Mouse (Mus musculus) MEL-GATA-1-ER (cell line): ENCODE measurements around the gene Psmd5.
"Not testable (repeated sequence)": the region's sequence is repeated elsewhere in the genome, so short reads cannot be mapped to it uniquely, and the experiment has no call there.

Experiments
- DNase-seq: peaks from one replicate; pipeline ENCODE4 v3.0.0-alpha.2; 2012; ENCODE audit warnings: low read depth; ENCODE audit errors: extremely low read depth

The Psmd5 gene

DNA sequence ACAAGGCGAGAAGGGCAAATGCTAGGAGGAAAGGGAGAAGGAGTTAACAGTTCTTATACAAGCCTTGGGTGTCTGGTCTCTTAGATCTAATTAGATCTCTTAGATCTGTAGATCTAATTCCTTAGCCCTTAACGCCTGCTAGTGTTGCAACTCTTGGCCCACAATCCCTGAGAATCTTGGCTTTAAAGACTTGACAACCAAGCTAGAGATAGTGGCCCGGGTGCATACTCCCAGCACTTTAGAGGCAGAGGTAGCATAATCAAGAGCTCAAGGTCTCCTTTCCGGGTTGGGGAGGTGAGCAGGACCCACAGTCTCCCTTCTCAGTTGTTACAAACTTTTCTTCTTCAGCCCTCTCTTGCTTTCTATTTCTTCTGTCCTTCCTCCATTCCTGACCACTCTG lies 47.2 kb downstream of the Psmd5 start:
- no peak for DNase-seq

DNA sequence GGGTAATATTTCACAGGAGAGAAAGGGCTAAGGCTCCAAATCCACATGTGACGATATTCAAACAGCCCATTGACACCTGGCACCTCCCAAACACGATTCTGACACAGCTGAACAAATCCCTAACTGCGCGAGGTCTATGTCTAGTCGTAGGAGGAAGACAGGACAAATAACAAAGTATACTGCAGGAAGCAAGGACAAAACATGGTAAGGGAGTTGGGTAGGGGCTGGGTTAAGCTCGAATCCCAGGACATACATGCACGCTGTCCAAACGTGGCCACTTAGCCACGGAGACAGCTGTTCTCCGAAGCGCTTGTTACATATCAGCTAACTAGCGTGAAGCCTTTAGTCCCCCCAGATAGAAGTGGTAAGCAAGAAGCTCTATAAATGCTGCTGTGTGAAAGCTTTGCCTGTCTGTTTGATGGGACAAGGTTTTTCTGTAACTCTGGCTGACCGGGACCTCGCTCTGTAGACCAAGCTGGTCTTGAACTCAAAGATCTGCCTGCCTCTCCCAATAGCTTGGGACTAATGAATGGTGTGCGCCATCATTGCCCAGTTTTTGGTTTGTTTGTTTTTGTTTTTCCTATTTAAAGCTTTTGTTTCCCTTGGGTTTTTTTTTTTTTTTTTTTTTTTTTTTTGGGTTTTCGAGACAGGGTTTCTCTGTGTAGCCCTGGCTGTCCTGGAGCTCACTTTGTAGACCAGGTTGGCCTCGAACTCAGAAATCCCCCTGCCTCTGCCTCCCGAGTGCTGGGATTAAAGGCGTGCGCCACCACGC lies 48.1 kb downstream of the Psmd5 start:
- no peak for DNase-seq

DNA sequence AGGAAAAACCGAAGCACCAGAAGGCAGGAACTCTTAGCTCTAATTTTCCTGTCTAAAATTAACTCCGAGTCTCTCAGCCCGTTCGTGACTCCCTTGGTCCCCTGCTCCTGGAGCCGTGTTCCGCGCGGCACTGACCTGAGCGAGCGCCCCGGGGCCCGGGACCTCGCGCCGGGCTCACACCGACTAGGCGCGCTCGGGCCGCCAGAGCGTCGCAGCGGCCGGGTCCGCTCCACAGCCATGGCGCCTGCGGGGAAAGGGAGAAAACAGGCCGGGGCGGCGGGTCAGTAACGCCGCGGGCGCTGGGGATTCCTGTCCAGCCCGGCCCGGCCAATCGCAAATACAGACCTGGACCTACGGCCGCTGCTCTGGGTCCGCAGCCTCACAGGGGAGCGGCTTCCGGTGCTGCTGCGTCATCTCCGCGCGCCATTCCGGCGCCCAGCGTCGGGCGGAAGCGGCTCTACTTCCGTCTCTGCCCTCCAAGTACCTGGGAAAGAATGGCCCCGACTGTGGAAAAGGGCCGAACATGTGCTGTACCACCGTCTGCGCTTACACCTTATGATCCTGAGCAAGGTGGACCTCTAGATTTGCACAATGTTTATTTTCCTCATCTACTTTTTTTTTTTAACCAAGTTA lies 48.8 kb downstream of the Psmd5 start, which contains the start of gene Fbxw2:
Gene Fbxw2, minus strand, starts transcription at position 485 of the 633 bp plus-strand sequence.
- DNase-seq, result peak; percentile 88

DNA sequence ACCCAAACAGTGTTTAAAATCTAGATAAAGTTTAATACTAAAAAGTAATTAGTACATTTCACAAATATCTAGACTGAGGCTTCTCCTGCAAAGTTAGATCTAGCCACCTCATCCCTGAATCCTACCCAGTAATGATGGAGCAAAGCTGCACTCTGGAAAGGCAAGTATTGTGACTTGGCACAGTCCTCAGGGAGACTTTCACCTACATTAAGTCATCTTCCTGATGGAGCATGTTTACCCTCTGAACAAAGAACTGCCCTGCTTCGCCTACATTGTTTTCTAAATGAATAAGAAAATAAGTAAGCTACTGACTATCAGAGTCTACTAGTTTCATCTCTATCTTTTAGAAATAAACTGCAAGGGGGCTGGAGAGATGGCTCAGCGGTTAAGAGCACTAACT lies 56.3 kb downstream of the Psmd5 start:
- no peak for DNase-seq

DNA sequence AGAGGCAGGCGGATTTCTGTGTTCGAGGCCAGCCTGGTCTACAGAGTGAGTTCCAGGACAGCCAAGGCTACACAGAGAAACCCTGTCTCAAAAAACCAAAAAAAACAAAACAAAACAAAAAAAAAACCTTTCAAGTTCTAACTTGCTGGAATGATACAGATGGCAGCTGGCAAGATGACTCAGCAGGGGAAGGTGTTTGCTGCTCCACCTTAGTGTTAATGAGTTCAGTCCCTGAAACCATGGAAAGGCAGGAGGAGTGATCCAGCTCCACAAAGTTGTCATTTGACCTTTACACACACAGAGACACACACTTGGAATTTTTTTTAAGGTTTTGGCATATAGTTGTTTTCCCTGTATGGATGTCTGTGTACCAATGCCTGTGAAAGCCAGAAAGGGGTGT lies 58.9 kb downstream of the Psmd5 start:
- DNase-seq, result not testable (repeated sequence)

DNA sequence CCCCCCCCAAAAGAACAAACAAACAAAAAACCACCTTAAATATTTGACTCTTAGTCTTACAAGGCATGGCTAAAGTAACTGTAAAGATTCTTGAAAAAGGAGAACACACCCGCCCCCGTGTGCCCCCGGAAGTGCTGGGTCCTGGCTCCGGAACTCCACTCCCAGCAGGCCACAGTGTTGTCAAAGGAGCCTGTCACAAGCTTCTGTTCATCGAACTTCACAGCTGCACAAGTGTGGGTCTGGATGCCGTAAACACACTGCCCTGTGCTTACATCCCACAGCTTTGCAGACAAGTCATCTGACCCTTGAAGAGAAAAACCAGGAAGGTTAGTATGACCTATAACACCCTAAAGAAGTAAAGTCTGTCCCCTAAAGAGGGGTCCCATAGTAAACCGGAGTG lies 62.1 kb downstream of the Psmd5 start:
- DNase-seq, result no peak

DNA sequence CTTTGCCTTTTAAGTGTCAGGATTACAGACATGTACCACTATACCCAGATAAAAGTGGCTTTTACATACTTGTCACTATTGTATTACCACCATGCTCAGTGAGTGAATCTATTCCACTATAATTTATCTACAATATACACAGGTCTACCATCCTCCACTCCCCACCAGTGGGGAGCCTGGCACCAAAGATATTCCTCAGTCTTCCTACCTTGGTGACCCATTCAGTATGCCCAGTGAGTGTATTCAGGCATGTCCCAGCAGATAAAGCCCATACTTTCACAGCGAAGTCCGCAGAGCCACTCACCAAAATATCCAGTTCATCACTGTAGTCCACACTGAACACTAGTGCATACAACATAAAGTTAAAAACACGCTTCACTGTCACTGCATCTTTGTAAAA lies 64.0 kb downstream of the Psmd5 start:
- DNase-seq, result no peak

DNA sequence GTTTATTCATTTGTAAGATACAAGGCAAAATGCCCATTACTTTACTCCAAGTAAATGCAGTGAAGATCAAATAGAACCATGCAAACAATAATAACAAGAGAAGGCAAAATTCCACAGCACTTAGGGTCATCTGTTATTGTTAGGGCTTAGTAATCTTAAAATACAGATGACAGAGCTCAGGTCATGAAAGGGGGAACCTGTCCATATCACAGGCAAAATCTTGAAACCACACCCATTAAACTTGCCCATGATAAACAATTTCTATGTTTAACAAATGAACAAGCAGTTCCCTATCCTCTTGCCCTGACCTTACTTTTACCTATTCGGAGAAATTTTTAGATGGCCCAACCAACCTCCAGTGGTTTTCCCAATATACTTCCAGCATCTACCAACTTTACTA lies 65.2 kb downstream of the Psmd5 start:
- DNase-seq, result no peak

DNA sequence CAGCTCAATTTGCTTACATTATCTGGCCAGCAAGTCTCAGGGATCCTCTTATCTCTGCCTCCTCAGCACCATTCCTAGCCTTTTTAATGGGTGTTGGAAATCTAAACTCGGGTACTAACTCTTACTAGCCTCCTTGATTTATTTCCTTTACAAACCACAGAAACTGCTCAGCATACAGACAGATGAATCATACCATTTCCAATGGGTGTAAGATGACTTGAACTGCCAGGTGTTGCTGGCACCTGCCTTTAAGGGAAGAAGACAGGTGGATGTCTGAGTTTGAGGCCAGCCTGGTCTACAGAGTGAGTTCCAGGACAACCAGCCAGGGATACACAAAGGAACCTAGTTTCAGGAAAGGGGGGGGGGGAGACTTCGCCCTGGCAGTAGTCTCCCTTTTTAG lies 66.7 kb downstream of the Psmd5 start:
- DNase-seq, result no peak

DNA sequence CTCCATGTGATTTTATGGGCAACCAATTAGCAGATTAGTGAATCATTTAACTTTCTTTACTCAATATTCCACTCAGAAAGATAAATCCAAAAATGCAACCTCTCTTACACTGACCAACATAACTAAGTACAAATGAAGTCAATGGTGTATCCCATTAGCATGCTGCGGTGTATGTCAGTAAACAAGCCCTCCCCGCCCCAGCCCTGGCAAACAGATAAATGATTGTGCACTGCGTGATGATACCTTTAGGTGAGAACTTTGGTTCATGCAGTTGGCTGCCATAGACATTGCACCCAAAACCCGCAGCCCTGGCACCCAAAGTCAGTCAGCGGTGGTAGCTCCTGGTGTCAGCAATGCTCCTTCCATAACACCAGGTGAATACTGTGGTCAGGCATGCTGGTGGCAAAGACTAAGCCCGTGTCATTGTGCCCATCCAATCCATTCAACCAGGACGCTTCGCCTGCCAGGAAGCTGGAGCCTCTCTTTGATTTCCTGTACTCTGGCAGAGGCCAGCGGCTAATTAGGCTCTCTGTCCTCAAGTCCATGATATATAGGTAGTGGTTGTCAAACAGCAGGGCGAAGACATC lies 69.3 kb downstream of the Psmd5 start:
- DNase-seq, result no peak

DNA sequence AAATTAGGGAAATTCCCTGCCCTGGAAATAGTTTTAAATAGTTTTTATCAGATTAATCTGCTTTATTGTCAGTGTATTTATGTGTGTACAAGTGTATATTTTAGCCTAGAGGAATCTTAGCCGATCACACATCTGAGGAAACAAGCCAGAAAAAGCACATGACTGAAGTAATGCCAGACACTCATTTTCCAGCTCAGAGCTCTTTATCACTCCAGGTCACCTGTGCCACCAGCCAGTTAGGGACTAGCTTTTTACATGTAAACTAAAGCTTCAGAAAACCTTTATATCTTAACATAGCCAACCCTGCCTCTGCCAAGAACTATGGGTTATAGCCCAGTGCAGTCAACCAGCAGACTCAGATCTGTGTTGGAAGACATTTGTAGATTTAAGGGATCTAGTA lies 70.0 kb downstream of the Psmd5 start:
- DNase-seq, result no peak

DNA sequence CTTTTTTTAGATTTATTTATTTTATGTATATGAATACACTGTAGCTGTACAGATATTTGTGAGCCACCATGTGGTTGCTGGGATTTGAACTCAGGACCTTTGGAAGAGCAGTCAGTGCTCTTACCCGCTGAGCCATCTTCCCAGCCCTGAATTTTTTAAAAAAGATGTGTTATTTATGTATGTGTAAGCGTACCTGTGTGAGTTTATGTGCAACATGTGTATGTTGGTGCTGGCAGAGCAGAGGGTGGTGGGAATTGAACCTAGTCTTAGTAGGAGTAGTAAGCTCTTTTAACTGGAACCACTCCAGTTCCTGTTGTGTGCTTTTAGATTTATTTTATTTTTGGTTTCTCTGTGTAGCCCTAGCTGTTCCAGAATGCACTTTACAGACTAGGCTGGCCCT lies 70.6 kb downstream of the Psmd5 start:
- no peak for DNase-seq

DNA sequence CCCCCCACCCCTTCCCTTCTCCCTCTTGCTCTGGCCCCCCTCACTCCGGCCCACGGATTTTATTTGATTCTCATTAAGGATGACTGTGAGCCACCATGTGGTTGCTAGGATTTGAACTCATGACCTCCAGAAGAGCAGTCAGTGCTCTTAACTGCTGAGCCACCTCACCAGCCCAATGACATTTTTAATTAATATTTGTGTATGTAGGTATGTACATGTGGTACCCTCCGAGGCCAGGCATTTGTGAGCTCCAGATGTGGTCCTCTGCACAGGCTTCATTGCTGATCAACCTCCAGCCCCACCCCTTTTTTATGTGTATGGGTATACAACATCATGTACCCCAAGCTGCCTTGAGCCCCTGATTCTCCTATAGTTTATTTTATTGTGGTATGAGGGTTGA lies 71.0 kb downstream of the Psmd5 start:
- no peak for DNase-seq

DNA sequence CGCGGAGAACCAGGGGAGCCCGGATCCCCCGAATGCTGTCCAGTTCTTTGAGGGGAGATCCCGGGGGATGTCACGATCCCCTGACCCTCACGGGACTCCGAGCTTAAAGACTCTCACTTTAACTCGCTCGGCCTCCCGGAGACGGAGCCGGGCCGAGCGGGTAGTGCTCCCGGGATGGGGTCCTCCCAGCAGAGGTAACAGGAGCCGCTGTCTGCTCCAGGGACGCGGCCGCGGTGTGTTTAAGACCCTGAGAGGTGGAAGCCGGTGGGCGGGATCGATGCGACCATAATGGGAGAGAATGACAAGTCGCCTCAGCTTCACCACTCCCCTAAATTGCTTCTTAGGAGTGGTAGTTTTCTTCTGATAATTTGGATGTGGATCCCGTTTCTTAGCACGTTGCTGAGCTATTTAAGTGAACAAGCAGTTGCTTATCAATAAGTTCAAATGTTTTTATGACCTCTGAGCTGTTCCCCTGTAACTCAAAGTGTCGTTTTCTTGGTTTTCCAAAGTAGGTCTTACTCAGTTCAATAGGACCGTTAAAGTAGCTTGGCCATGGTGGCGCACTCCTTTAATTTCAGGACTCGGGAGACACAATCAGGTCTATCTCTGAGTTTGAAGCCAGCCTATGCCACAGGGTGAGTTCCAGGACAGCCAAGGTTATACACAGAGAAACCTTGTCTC lies 72.1 kb downstream of the Psmd5 start:
- DNase-seq, result peak; percentile 57

DNA sequence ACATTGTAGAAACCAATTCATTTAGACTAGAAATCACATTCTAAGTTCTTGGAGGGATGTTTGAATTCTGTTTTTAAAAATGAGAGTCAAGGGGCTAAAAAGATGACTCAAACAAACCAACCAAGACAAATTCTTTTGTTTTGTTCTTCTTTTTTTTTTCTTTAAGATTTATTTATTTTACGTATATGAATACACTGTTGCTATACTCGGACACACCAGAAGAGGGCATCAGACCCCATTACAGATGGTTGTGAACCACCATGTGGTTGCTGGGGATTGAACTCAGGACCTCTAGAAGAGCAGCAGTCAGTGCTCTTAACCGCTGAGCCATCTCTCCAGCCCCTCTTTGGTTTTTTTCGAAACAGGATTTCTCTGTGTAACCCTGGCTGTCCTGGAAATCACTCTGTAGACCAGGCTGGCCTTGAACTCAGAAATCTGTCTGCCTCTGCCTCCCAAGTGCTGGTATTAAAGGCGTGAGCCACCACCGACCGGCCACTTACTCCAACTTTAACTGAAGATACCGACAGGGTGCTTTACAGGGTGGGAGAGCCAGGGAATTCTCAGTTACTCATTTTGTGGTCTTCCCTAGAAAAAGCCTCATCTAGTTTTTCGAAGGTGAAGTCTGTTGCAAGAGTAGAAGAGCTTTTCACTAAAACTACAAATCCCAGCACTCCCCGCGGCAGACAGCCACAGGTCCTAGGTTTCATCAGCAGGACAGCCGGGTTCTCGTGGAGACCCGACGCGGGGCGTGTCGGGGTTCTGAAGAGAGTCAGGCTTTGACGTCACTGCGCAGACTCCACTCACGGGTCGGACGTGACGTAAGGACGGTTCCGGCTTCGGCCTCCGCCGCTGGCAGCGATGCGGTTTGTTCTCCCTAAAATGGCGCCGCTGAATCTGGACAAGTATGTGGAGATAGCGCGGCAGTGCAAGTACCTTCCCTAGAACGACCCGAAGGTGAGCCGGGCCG lies 73.0 kb downstream of the Psmd5 start:
- peak; percentile 99 for DNase-seq

DNA sequence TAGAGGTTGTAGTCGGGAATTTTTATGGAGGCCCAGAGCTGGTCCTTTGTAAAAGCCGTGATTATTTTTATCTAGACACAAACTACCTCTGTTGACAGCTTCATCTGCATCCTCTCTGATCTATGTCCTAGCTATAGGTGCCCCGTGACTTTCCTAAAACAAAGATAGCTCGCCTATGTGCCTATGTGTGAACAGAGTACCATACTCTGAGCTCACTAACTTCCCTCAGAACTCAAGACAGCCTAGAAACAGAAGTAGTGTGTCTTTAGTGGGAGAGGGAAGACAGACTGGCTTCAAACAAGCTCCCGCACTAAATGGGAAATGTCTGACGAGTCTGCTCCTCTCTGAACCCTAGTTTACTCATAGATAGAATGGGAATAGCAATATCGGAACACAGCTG lies 74.4 kb downstream of the Psmd5 start:
- DNase-seq, result no peak
